Mouse (Mus musculus) adrenal gland, postnatal 36 days (tissue): Measurements from ENCODE around the gene Gtf3c4. TPM values are rescaled to one million over a fixed set of nuclear protein-coding genes. Genes with fewer than 3 reads are reported as not detected.
A peak's percentile ranks its signal among the peaks of the same experiment; 100 is the strongest.

Experiments used
- DNase-seq, 2 experiments: peaks; one replicate each; pipeline ENCODE4 v3.0.0; 2021; ENCODE audit warnings: mixed read lengths in 1 of 2
- long read RNA-seq, 2 experiments: library from polyadenylated mRNA; stranded (forward); transcript quantifications; one replicate each; pipeline ENCODE4 v2.0.0; 2021; ENCODE audit warnings: borderline sequencing depth in 2 of 2
- total RNA-seq, 2 experiments: library from RNA; stranded (reverse); gene quantifications; 2 replicates each; pipeline ENCODE4 v1.2.3; 2021

Gene Gtf3c4
- 10 to 100 TPM; 34.6 to 38.0 TPM for total RNA-seq
- long read RNA-seq, experiment 1, full-length matches to known transcripts = 9 of 12 reads
- long read RNA-seq, experiment 1, partial matches to known transcripts = 2 of 12 reads
- long read RNA-seq, experiment 1, other reads (novel, unspliced or antisense) = 1 of 12 reads
- long read RNA-seq, experiment 2, full-length matches to known transcripts = 2 of 3 reads
- long read RNA-seq, experiment 2, partial matches to known transcripts = 0 of 3 reads
- long read RNA-seq, experiment 2, other reads (novel, unspliced or antisense) = 1 of 3 reads

GRCm38 (mm10) chr2:28840222-28840951 is at the start of gene Gtf3c4, which contains the start of gene Ddx31:
Gtf3c4 (minus strand) TSS chr2:28840360.
Ddx31 (plus strand) TSS chr2:28840406.
- DNase-seq = peak; percentile 95 to 96

- no peak for DNase-seq
Observed at GRCm38 (mm10) chr2:28884914-28885313, 44.8 kb upstream of the Gtf3c4 start.

- DNase-seq = peak in 1 of 2 experiments; percentile 15
Observed at GRCm38 (mm10) chr2:28882826-28883485, 42.8 kb upstream of the Gtf3c4 start.

GRCm38 (mm10) chr2:28882047-28882446 is 41.9 kb upstream of the Gtf3c4 start:
- no peak for DNase-seq

- DNase-seq = peak; percentile 18 to 20
Observed at GRCm38 (mm10) chr2:28881275-28881674, 41.1 kb upstream of the Gtf3c4 start.

- no peak for DNase-seq
Observed at GRCm38 (mm10) chr2:28875554-28875953, 35.4 kb upstream of the Gtf3c4 start.

- no peak for DNase-seq
Observed at GRCm38 (mm10) chr2:28867495-28867894, 27.3 kb upstream of the Gtf3c4 start.

GRCm38 (mm10) chr2:28863857-28864256 is 23.7 kb upstream of the Gtf3c4 start:
- DNase-seq = no peak

- DNase-seq = no peak
Observed at GRCm38 (mm10) chr2:28860678-28861423, 20.7 kb upstream of the Gtf3c4 start.

- DNase-seq = no peak
Observed at GRCm38 (mm10) chr2:28859303-28859702, 19.1 kb upstream of the Gtf3c4 start.

GRCm38 (mm10) chr2:28855773-28856172 is 15.6 kb upstream of the Gtf3c4 start:
- DNase-seq = no peak

- no peak for DNase-seq
Observed at GRCm38 (mm10) chr2:28852594-28852993, 12.4 kb upstream of the Gtf3c4 start.

GRCm38 (mm10) chr2:28848879-28849278 is 8.7 kb upstream of the Gtf3c4 start:
- no peak for DNase-seq

GRCm38 (mm10) chr2:28842042-28842441 is 1.9 kb upstream of the Gtf3c4 start:
- DNase-seq = no peak

- peak in 1 of 2 experiments; percentile 8 for DNase-seq
Observed at GRCm38 (mm10) chr2:28839501-28840221, 499 bp downstream of the Gtf3c4 start.

- no peak for DNase-seq
Observed at GRCm38 (mm10) chr2:28836181-28836940, 3.8 kb downstream of the Gtf3c4 start.

GRCm38 (mm10) chr2:28829265-28829664 is 10.9 kb downstream of the Gtf3c4 start:
- DNase-seq = no peak

GRCm38 (mm10) chr2:28818866-28819265 is 21.3 kb downstream of the Gtf3c4 start:
- DNase-seq = no peak

- DNase-seq = no peak
Observed at GRCm38 (mm10) chr2:28810260-28811013, 29.7 kb downstream of the Gtf3c4 start.

GRCm38 (mm10) chr2:28808841-28809240 is 31.3 kb downstream of the Gtf3c4 start:
- DNase-seq = no peak
